Comparison of ENCODE assay signal across 11 mouse cellular contexts in the genomic region with DNA sequence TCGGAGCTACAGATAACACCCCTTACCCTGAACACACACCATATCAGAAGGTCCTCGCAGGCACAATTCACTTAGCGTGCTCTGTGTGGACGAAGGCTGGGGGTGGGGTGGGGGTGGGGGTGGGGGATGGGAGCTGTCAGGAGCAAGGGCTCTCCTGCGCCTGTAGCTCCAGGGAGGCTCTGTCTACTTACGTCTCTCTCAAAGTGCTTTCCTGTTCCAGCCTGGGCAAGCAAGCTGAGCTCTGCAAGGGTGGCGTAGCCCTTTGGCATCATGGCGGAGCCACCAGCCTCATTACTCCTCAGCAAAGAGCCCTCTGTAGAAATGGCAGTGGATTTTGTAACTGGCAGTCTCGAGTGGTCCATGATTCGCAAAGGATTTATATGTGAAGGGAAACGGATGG.
DNase-seq lines count a peak whose midpoint lies in the region; ATAC-seq and TF ChIP-seq lines count a peak whose summit lies in the region.
"Had no signal": no experiment of that assay in that cellular context is flagged by ENCODE, and none has a peak within 500 bp of the region (broad histone marks: within the 10 kb centered on the region; RNA-seq: fewer than 3 reads in every experiment).

No protein-coding gene starts in this region.

- ATAC-seq in limb, embryonic 13.5 days (ENCODE audit: low FRiP score, low read depth), result no peak
- 0 out of 2 replicates have a peak, but pooled peaks have one; percentile 2 for ATAC-seq in stomach, postnatal 0 days (ENCODE audit: low FRiP score, low TSS enrichment)
- ATAC-seq: inflammation-experienced regulatory T-cells, adult 6 months had no signal

- H3K9me3 ChIP-seq in heart, embryonic 10.5 days, result no peaks in the 10 kb centered on the region
- H3K9me3 ChIP-seq in limb, embryonic 13.5 days, result no peaks in the 10 kb centered on the region
- no peaks in the 10 kb centered on the region for H3K9me3 ChIP-seq in stomach, postnatal 0 days (ENCODE audit: control insufficient read depth, low read length)

- H3K27me3 ChIP-seq in heart, embryonic 10.5 days (ENCODE audit: insufficient read depth, poor library complexity, severe bottlenecking), result peaks cover 6% of the 10 kb centered on the region; the same call in 1 of the 2 replicates
- H3K27me3 ChIP-seq in limb, embryonic 13.5 days, result peaks cover 36% of the 10 kb centered on the region
- no peaks in the 10 kb centered on the region for H3K27me3 ChIP-seq in stomach, postnatal 0 days (ENCODE audit: control insufficient read depth, insufficient read depth, low read length)

- DNase-seq in heart, embryonic 10.5 days (ENCODE audit: low spot score), result no peak
- no peak for DNase-seq in heart, postnatal 14 days
- peak; percentile 60 for DNase-seq in retina, postnatal 1 day
- DNase-seq in retina, embryonic 14.5 days (ENCODE audit: low spot score), result no peak
- DNase-seq in stomach, postnatal 0 days (ENCODE audit: low spot score), result no peak
- DNase-seq in layer of hippocampus, adult 8-10 months (ENCODE audit: low spot score in 2 of 2), result no peak
- DNase-seq in cerebellum, adult 9-11 months, result no peak
- DNase-seq: thymus, adult 2 months had no signal

- H3K4me3 ChIP-seq in heart, embryonic 10.5 days, result peak overlapping the region; percentile 28
- H3K4me3 ChIP-seq in limb, embryonic 13.5 days, result no peak overlapping the region
- H3K4me3 ChIP-seq in stomach, postnatal 0 days (ENCODE audit: low read depth, low read length), result no peak overlapping the region

- intact Hi-C loops in heart, postnatal 14 days (cut with DNase I), result no loop called here

- no peak for TF ChIP-seq CTCF in stomach, postnatal 0 days (IDR thresholded peaks at IDR 0.05; ENCODE audit: low read depth)

- WGBS in heart, embryonic 10.5 days, result 38% methylated on average over 11 of the region's 11 CpGs
- WGBS in limb, embryonic 13.5 days, result 27% methylated on average over 11 of the region's 11 CpGs
- 42% methylated on average over 11 of the region's 11 CpGs for WGBS in stomach, postnatal 0 days

- peaks cover 23% of the 10 kb centered on the region for H3K4me1 ChIP-seq in heart, embryonic 10.5 days
- peaks cover 29% of the 10 kb centered on the region for H3K4me1 ChIP-seq in limb, embryonic 13.5 days
- no peaks in the 10 kb centered on the region for H3K4me1 ChIP-seq in stomach, postnatal 0 days (replicated peaks; ENCODE audit: control insufficient read depth, insufficient read depth)

- H3K27ac ChIP-seq in heart, embryonic 10.5 days, result peak overlapping the region; percentile 32; the same call in 1 of the 2 replicates
- H3K27ac ChIP-seq in limb, embryonic 13.5 days, result peak overlapping the region; percentile 28; the same call in 1 of the 2 replicates
- H3K27ac ChIP-seq in stomach, postnatal 0 days (replicated peaks), result no peak overlapping the region
- H3K27ac ChIP-seq: macrophage had no signal

- H3K36me3 ChIP-seq in heart, embryonic 10.5 days, result no peaks in the 10 kb centered on the region
- no peaks in the 10 kb centered on the region for H3K36me3 ChIP-seq in limb, embryonic 13.5 days
- H3K36me3 ChIP-seq in stomach, postnatal 0 days (ENCODE audit: control insufficient read depth, insufficient read depth, low read length), result no peaks in the 10 kb centered on the region

- TF ChIP-seq EP300 in stomach, postnatal 0 days (optimal IDR thresholded peaks at IDR 0.05), result no peak

- peak overlapping the region; percentile 39; the same call in 1 of the 2 replicates for H3K9ac ChIP-seq in limb, embryonic 13.5 days
- no peak overlapping the region for H3K9ac ChIP-seq in stomach, postnatal 0 days (ENCODE audit: low read length)

- H3K4me2 ChIP-seq in limb, embryonic 13.5 days (replicated peaks), result peak overlapping the region; percentile 50
- peak overlapping the region; percentile 1; the same call in 1 of the 2 replicates for H3K4me2 ChIP-seq in stomach, postnatal 0 days (replicated peaks; ENCODE audit: low read depth)
